Mouse (Mus musculus) mouse embryonic stem cell (cell line): ENCODE results near the gene Bend3.

ENCODE experiments used
- in situ Hi-C, 2 experiments: fragments of 300-500 bp; cut with MboI; formaldehyde crosslinking; loops; 1 replicate in 1 of 2; 3 replicates in 1 of 2; pipeline ENCODE4 v1.14.3; 2019 to 2020; ENCODE audit warnings: low sequenced_read_pairs in 2 of 2, low pct_unique_long_range_greater_than_20kb in 1 of 2, mixed read lengths in 1 of 2; ENCODE audit not compliant: unreplicated experiment in 1 of 2

The Bend3 gene

DNA sequence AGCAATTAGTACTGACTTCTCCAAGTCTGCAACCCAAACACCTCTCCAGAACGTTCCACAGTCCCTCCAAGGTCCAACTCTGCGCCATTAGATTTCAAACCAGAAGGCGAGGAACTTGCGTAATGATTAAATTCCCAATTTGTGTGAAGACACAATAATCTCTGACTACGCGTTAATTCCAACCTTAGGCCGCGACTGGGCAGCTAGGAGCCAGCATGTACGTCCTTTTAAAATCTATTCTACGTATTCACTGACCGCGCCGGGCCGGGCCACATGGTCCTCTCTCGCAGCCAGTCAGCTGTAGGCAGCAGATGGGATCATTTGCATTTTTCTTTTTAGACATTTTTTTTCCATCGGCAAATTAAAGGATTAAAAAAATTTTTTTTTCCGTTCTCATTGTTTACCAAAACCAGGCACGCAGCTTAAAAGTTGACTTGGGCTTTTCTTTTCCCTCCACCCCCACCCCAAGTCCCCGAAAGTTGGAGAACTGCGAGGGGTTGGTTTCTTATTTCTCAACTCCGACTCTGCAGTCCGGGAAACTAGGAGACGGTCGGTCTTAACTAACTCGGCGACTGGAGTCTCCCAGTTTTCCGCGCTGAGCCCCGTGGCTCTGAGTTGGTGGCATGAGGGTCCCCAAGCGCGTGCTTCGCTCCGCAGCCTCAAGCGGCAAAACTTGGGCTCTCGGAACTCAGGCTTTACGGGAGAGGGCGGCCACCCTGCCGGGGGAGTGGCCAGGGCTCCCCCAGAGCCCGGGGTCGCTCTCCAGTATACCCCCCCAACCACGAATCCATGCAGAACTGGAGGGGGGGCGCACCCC lies 558 bp upstream of the Bend3 start:
- in situ Hi-C loops = no loop called here

DNA sequence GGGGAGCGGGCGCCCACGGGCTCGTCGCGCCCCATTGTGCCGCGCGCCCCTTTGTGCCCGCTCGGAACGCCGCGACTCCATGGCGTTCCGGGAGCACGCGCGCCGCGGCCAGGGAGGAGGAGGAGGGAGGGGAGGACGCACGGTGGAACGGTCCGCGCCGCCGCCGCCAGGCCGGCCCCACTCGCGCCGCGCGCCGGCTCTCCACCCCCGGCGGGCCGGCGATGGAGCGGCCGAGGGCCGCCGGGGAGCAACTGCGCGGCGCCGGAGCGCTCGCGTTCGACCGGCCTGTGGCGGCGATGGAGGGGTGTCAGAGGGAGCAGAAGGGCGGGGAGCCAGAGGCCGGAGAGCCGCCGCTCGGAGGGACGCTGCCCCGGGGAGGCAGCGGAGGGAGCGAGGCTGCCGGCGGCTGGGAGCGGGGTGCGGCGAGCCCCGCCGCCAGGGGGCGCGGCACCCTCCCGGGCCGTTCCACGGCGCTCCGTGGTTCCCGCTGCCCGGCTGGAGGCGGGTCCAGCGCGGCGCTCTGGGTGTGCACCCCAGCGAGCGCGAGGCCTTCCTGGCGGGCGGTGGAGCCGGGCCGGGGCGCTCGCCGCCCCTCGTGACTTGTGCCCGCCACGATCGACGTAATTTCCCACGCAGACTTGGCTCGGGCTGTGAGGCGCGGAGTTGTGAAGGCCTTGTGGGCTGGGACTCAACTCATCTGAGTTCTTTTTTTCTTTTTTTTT lies 966 bp downstream of the Bend3 start:
- in situ Hi-C loops = no loop called here

DNA sequence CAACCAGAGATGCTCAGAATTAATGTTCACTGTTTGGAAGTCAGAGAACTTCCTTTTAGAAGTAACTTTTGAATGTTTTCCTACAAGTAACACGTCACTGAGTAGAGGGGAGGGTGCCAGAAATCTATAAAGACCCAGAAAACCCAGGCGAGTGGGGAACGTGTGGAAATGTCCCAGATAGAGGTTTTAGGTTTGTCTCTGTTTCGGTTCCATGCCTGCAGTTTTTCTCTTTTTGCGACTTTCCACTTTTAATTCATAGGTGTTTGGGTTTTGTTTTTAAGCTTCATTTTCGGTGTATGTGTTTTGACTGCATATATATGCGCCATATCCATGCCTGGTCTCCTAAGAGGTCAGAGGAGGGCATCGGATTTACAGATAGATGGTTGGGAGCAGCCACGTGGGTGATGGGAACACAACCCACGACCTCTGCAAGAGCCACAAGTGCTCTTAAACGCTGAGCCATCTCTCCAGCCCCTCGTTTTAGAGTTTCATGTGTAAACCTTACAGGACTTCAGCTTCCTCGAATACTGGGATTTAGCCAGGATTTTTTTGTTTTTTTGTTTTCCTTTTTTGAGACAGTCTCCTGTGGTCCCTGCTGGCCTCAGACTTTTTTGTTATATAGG lies 1.7 kb downstream of the Bend3 start:
- in situ Hi-C loops = no loop called here

DNA sequence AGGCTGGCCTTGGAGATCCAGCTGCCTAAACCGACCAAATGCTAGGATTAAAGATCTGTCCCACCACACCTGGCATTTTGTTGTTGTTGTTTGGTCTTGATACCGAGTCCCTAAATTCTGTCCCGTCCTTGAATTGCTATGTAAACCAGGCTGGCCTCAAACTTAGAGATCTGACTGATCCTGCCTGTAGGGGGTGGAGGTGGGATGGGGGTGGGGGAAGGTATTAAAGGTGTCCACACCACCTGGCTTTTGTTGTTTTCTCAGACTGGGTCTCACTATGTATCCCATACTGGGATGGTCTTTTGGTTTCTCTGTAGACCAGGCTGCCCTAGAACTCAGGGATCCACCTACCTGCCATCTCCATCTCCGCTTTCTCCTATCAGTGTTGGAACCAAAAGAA lies 2.5 kb downstream of the Bend3 start:
- in situ Hi-C loops = no loop called here

DNA sequence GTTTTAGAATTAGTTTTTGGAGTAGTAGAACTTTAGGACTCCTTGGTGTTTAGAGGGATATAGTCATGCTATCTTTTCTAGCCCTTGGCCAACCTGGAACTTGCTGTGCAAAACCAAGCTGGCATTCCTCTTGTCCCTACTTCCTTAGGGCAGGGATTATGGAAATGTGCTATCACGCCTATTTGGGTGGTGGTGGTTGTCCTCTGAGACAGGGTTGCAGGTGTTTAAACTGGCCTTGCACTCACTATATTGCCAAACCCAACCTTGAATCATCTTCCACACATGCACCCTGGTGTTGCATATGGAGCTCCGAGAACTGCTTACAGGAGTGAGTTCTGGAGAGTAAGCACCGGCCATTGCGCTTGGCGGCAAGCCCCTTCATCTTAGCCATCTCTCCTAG lies 3.4 kb downstream of the Bend3 start:
- in situ Hi-C loops = no loop called here

DNA sequence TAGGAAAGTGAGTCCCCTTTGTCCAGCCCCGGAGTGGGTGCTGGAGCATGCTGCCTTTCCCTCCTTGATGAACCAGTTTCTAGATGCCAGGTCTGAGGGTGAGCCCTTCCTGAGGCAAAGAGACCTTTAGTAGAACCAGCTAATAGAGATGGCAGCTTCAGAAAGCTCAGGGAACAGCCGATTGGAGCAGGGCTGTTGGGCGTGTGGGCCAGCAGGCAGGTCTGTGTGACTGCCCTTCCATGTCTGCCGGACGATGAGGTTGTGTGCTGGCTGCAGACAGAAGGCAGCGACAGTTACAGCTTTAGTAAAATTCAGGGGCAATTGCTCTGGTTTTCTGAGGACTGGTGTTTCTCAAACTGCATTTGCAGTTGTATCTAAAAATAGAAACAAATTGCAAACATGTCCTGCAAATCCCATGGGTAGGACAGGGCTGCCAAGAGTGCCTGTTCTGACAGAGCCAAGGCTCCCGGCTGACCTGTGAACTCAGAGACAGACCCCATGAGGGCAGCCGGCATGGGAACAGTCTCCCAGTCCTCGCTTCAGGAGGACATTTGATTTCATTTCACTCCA lies 4.9 kb downstream of the Bend3 start:
- in situ Hi-C loops = no loop called here

DNA sequence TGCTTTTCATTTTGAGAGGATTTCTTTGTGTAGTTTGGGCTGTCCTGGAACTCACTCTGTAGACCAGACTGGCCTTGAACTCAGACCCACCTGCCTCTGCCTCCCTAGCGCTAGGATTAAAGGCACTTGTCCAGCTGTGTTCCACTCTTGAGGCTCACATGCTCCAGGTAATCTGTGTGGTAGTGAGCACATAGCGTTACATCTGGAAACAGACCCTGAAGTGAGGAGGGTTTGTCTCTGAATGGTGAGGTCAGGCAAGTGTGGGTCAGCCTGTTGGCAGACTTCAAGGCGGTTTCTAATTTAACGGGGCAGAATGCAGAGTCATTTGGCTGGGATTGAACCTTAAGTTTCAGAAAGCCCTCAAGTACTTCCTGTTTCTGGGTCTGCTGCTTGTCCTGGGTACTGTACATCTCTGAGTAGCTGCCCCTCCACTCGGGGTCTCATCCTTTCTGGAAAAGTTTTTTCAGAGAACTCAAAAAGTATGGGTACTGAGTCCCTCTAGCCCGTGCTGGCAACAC lies 7.2 kb downstream of the Bend3 start:
- in situ Hi-C loops = no loop called here

DNA sequence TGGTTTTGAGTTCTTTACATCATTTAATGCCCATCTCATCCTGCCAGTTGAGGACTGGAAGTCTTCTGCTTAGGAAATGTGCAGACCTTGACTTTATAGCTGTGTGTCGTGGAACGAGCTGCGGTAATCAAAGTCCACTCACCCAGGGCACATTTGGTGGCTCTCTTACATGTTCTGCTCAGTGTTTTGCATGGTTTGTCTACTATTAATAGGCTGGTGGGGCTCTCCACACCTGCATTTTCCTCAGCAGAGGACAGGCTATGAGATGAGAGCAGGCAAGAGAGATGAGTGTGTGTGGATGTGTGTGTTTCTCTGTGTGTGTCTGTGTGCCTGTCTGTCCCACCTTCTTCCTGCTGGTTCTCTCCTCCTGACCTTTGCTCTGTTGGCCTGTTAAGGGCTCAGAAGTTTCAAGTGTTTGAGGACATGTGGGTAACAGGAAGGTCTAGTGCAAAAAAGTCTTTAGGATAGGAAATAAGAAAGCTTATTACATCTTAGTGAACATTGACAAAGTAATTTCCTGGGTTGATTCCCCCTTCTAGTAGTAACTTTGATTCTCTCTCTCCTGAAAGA lies 8.9 kb downstream of the Bend3 start:
- in situ Hi-C loops = no loop called here

DNA sequence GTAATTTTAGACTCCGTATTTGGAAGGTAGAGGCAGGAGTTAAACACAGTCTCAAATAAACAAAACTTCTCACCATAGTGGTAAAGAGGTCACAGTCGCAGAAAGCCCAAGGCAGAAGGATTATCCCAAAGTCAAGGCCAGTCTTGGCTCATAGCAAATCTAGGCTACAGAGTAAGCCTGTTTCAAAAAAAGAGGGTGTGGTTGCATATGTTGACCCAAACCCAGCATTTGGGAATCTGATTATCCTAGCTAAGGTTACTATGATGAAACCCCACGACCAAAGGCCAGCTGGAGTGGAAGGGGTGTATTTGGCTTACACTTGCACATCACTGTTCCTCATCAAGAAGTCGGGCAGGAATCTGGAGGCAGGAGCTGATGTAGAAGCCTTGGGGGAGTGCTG lies 9.6 kb downstream of the Bend3 start:
- in situ Hi-C loops = no loop called here

DNA sequence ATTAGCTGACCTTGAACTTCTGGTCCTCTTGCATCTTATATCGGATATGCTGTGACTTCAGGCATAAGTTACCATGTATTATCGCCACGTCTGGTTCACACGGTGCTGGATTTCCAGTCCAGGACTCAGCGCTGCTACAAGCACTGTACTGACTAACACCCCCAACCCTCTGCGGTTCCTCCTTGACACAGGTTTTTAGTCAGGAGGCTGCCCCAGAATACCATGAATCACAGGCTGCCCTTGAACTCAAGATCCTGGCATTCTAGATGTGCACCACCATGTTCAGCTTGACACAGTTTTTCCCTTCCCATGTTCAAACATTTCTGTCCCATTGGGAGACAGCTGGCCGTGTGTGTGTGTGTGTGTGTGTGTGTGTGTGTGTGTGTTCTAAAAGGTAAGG lies 10.5 kb downstream of the Bend3 start:
- in situ Hi-C loops = no loop called here

DNA sequence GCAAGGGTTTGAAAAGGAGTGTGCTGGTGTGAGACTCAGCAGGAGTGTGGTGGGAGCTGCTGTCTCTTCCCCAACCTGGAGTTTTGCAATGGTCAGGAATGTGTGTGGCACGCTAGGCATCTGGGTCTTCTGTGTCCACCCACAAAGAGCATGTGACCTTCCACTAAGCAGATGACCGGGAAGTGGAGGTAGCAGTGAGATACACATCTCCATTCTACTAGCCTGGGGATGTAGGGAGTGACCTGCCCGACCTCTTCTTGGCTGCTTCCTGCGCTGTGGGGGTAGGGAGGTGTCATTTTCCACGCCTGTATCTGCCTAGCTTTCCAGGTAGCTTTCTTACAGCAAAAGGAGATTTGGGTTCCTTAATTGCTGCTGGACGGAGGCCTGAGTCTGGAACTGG lies 10.9 kb downstream of the Bend3 start:
- in situ Hi-C loops = no loop called here

DNA sequence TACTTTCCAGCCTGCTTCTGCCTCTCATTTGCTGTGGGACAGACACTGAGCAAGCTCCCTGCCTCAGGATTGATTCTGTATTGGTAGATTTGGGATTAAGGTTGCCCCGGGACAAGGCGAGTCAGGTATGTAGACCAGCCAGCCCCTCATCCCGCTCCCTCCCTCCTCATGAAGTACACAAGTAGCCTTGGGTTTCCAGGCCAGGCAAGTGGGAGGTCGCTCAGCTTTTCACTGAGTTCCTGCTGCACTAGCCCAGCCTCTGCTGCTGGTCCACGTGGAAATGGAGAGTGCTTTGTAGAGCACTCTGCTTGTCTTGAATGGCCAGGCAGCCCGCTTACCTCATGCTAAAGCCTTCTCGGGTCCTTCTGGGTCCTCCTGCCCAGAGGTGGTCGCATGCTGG lies 11.4 kb downstream of the Bend3 start:
- in situ Hi-C loops = no loop called here

DNA sequence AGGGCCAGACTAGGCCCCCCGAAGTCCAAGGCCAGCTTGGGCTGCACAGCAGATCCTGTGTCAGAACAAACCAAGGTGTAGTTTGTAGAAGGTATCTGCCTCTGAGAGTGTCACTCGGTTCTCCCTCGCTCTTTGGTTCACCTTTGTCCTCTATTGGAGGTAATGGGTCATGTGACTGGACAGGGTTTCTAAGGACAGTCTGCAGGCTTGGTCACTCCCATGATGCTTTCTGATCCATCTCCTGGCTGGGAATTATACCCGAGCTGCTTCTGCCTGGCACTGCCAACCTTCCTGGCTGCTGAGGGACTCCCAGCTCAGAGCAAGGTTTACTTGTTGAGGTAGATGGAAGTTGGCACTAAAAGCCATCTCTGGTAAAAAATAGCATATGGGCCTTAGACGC lies 12.2 kb downstream of the Bend3 start:
- in situ Hi-C loops = no loop called here

DNA sequence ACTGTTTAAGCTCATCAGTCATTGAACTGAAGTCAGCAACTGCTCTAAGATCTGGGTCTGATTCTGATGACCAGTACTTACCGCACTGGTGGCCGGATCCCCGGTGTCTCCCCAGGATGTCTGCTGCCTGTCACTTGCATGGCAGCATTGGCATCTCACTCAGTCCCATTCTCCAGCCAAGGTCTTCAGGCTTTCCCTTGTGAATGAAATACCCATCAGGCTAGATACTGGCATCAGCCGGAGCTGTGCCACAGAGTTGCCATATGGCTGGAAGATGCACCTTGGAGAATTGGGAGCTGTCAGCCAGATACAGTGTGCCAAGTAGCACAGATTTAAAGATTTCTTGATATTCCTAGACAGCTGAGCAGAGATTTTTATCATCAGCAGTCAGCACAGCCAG lies 24.0 kb downstream of the Bend3 start:
- in situ Hi-C loops = no loop called here

DNA sequence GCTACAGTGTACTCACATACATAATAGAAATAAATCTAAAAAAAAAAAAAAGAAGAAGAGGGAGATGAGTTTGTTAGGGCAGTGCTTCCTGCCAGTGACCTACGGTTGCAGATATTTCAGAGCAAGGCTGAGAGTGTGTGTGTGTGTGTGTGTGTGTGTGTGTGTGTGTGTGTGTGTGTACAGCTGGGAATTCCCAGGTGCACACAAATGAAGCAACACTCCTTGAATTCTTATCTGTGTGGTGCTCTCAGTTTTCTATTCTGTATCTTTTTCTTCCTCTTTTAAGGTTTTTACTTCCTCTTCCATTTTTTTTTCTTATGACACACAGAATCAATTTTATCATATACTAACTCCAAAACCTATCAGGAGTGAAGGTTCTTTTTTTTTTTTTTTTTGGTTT lies 25.7 kb downstream of the Bend3 start:
- in situ Hi-C loops = no loop called here

DNA sequence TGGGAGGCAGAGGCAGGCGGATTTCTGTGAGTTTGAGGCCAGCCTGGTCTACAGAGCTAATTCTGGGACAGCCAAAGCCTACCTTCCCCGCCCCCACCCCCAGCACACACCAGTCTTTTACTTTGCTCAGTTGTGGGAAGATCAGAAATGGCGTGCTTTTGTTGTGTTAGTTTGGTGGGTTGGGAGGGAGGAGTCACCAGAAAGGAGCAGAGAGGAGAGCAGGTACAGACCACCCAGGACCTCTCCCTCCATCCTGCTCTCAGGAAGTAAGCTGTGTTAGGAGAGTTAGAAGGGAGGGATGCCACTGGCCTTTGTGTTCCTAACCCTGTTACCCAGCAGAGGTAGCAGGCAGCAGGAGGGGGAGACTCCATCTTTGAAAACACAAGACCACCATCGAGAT lies 28.4 kb downstream of the Bend3 start:
- in situ Hi-C loops = no loop called here

DNA sequence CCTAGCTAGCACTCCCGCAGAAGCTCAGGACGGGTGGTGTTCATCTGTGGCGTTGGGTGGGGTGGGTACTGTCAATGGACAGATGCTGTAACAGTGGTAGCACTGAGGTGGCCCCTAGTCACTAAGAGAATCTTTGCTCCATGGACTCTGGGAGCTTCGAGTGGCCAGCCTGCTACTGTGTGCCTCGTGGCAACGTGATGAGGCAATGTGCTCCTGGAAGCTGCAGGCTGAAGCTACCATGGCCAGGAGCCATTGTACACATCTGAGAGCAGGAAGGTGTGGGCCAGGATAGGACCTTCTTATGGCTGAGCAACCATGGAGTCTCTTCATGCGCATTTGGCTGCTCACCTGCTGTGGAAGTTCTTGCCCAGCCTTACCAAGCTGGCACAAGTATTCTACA lies 30.6 kb downstream of the Bend3 start:
- in situ Hi-C loops = no loop called here

DNA sequence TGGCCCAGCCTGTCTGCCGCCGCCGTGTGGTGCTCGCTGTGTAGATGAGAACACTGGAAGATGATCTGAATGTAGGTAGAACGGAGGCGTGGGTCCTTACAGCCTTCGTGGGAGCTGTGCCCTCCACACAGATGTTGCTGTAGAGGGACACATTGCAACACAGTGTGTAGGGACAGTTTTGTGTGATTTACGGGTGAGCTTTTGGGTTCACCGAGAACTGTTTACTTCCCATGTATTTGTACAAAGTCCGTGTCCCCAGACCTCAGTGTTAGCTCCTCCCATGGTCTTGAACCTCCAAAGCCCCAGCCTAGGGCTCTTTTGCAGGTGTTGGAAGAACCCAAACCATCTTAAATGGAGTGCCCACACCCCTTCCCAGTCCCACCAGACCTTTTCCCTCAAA lies 34.3 kb downstream of the Bend3 start:
- in situ Hi-C loops = no loop called here
